8 mouse cellular contexts compared by ENCODE assay signal in genomic region chr5:23850345-23851159, GRCm38 (mm10). TPM values are rescaled to one million over a fixed set of nuclear protein-coding genes. Genes with fewer than 3 reads are reported as not detected.
DNase-seq lines count a peak whose midpoint lies in the region; ATAC-seq and TF ChIP-seq lines count a peak whose summit lies in the region.

No protein-coding gene starts in this region.

- peak overlapping the region; percentile 89 for H3K9ac ChIP-seq in MEL (ENCODE audit: control insufficient read depth, low read depth, low read length, poor library complexity, severe bottlenecking)
- peak overlapping the region; percentile 91 for H3K9ac ChIP-seq in lung, embryonic 15.5 days

- peak; percentile 96 for DNase-seq in MEL (ENCODE audit: low read depth, low spot score)
- peak; percentile 90 for DNase-seq in cerebellum, adult 8-10 months
- DNase-seq in forelimb bud, embryonic 11.5 days (ENCODE audit: low read depth, low spot score) = peak; percentile 86
- peak; percentile 77 for DNase-seq in layer of hippocampus, adult 9-10 months (ENCODE audit: low spot score)
- DNase-seq in thymus, adult 18-20 months = peak; percentile 78 to 81

- peak; percentile 50 to 66 (median 59); a peak in 5 of 6 replicates for TF ChIP-seq CTCF in MEL (IDR thresholded peaks at IDR 0.05 in 2 of 3, conservative IDR thresholded peaks at IDR 0.05 in 1 of 3; ENCODE audit: control insufficient read depth in 1 of 3, insufficient read depth in 1 of 3, low read depth in 2 of 3, low read length in 3 of 3, poor library complexity in 1 of 3, severe bottlenecking in 1 of 3)
- peak; percentile 69 for TF ChIP-seq CTCF in olfactory bulb, adult 2 months (IDR thresholded peaks at IDR 0.05; ENCODE audit: insufficient read depth, low read depth, low read length)

- peaks cover 10% of the 10 kb centered on the region for H3K79me2 ChIP-seq in MEL (ENCODE audit: control insufficient read depth, insufficient read depth, low read length, poor library complexity)

- H3K4me3 ChIP-seq in MEL (ENCODE audit: control insufficient read depth in 1 of 2, insufficient read depth in 1 of 2, low read depth in 2 of 2, low read length in 2 of 2) = peak overlapping the region; percentile 69 to 85
- H3K4me3 ChIP-seq in lung, embryonic 15.5 days = peak overlapping the region; percentile 97
- H3K4me3 ChIP-seq in olfactory bulb, adult 2 months (ENCODE audit: insufficient read depth, low read depth, low read length) = peak overlapping the region; percentile 95

- H3K36me3 ChIP-seq in MEL (ENCODE audit: control insufficient read depth in 1 of 2, insufficient read depth in 2 of 2, low read length in 2 of 2) = peaks cover 6 to 9% of the 10 kb centered on the region in 2 experiments
- H3K36me3 ChIP-seq in lung, embryonic 15.5 days = peaks cover 35% of the 10 kb centered on the region

- H3K4me2 ChIP-seq in lung, embryonic 15.5 days = peak overlapping the region; percentile 74

- TF ChIP-seq EP300 in MEL (IDR thresholded peaks at IDR 0.05; ENCODE audit: low read depth in 1 of 2, low read length in 2 of 2) = no peak

- under 1% methylated on average over 61 of the region's 61 CpGs for WGBS in lung, embryonic 15.5 days
- WGBS in olfactory bulb, adult 2 months = under 1% methylated on average over 61 of the region's 61 CpGs

- TF ChIP-seq RAD21 in MEL (IDR thresholded peaks at IDR 0.05; ENCODE audit: low read depth, low read length) = no peak; the same call in 1 of the 2 replicates

- peak; percentile 57 to 80; a peak in 3 of 4 replicates for TF ChIP-seq POLR2A in MEL (IDR thresholded peaks at IDR 0.05; ENCODE audit: control insufficient read depth in 1 of 2, insufficient read depth in 1 of 2, low read depth in 1 of 2, low read length in 2 of 2, poor library complexity in 1 of 2)
- peak; percentile 35; the same call in 1 of the 2 replicates for TF ChIP-seq POLR2A in olfactory bulb, adult 2 months (IDR thresholded peaks at IDR 0.05; ENCODE audit: insufficient read depth, low read depth, low read length)

- no peaks in the 10 kb centered on the region for H3K27me3 ChIP-seq in MEL (ENCODE audit: control insufficient read depth in 1 of 2, insufficient read depth in 2 of 2, low read length in 2 of 2)
- H3K27me3 ChIP-seq in lung, embryonic 15.5 days = no peaks in the 10 kb centered on the region

- H3K27ac ChIP-seq in MEL (ENCODE audit: control insufficient read depth, low read depth, low read length) = peak overlapping the region; percentile 81
- peak overlapping the region; percentile 76 for H3K27ac ChIP-seq in lung, embryonic 15.5 days
- H3K27ac ChIP-seq in olfactory bulb, adult 2 months (ENCODE audit: insufficient read depth, low read depth, low read length) = peak overlapping the region; percentile 72

- peaks cover 0 to 3% of the 10 kb centered on the region in 2 experiments; a peak in 1 of 4 replicates for H3K4me1 ChIP-seq in MEL (ENCODE audit: control insufficient read depth in 1 of 2, insufficient read depth in 2 of 2, low read length in 2 of 2)
- peaks cover 13% of the 10 kb centered on the region for H3K4me1 ChIP-seq in lung, embryonic 15.5 days
- H3K4me1 ChIP-seq in olfactory bulb, adult 2 months (ENCODE audit: control insufficient read depth, insufficient read depth, low read length) = no peaks in the 10 kb centered on the region

- peak; percentile 98 for ATAC-seq in hematopoietic stem cell, adult 5-6 weeks (replicated peaks in 1 of 2; ENCODE audit: insufficient read depth in 1 of 2, low FRiP score in 2 of 2, low TSS enrichment in 1 of 2, low read depth in 1 of 2, poor library complexity in 2 of 2, severe bottlenecking in 2 of 2)
- peak; percentile 98 for ATAC-seq in lung, embryonic 15.5 days (ENCODE audit: borderline replicate concordance, extremely low read depth, low FRiP score, low TSS enrichment)

- H3K9me3 ChIP-seq in MEL (replicated peaks; ENCODE audit: insufficient read depth, low read length) = no peaks in the 10 kb centered on the region
- H3K9me3 ChIP-seq in lung, embryonic 15.5 days = no peaks in the 10 kb centered on the region

TF ChIP-seq in MEL, 35 proteins besides CTCF, POLR2A, EP300 and RAD21:
- peak; percentile 49; the same call in 1 of the 2 replicates for TF ChIP-seq BHLHE40 (IDR thresholded peaks at IDR 0.05; ENCODE audit: borderline replicate concordance, low read depth, low read length)
- TF ChIP-seq CHD1 (IDR thresholded peaks at IDR 0.05; ENCODE audit: low read depth, low read length) = no peak
- no peak for TF ChIP-seq KAT2A (conservative IDR thresholded peaks at IDR 0.05; ENCODE audit: low read depth, low read length)
- no peak for TF ChIP-seq ETS1 (IDR thresholded peaks at IDR 0.05; ENCODE audit: low read depth, low read length)
- peak; percentile 64; the same call in 1 of the 2 replicates for TF ChIP-seq MAZ (IDR thresholded peaks at IDR 0.05; ENCODE audit: low read depth, low read length)
- no peak for TF ChIP-seq GATA1 (IDR thresholded peaks at IDR 0.05; ENCODE audit: low read depth, low read length)
- no peak for TF ChIP-seq MEF2A (IDR thresholded peaks at IDR 0.05; ENCODE audit: extremely low read depth, insufficient replicate concordance, low read depth, low read length, poor library complexity, severe bottlenecking)
- no peak for TF ChIP-seq MAFK (IDR thresholded peaks at IDR 0.05; ENCODE audit: borderline replicate concordance, low read depth, low read length)
- no peak for TF ChIP-seq UBTF (IDR thresholded peaks at IDR 0.05; ENCODE audit: borderline replicate concordance, insufficient read depth, low read depth, low read length)
- TF ChIP-seq USF1 (IDR thresholded peaks at IDR 0.05; ENCODE audit: low read depth, low read length) = 0 out of 2 replicates have a peak, but pooled peaks have one; percentile 24
- TF ChIP-seq HCFC1 (IDR thresholded peaks at IDR 0.05; ENCODE audit: low read depth, low read length) = peak; percentile 77
- peak; percentile 63; the same call in 1 of the 2 replicates for TF ChIP-seq ZMIZ1 (IDR thresholded peaks at IDR 0.05; ENCODE audit: low read depth, low read length)
- peak; percentile 29; the same call in 1 of the 2 replicates for TF ChIP-seq E2F4 (IDR thresholded peaks at IDR 0.05; ENCODE audit: borderline replicate concordance, low read depth, low read length)
- TF ChIP-seq CHD2 (IDR thresholded peaks at IDR 0.05; ENCODE audit: low read length) = no peak
- TF ChIP-seq USF2 (IDR thresholded peaks at IDR 0.05; ENCODE audit: borderline replicate concordance in 1 of 2, insufficient read depth in 1 of 2, low read depth in 1 of 2, low read length in 2 of 2) = no peak
- peak; percentile 91 for TF ChIP-seq MXI1 (IDR thresholded peaks at IDR 0.05; ENCODE audit: low read depth, low read length)
- TF ChIP-seq POLR2AphosphoS5 (IDR thresholded peaks at IDR 0.05; ENCODE audit: borderline replicate concordance, low read depth, low read length) = no peak
- no peak for TF ChIP-seq ZC3H11A (IDR thresholded peaks at IDR 0.05; ENCODE audit: low read depth, low read length)
- no peak for TF ChIP-seq GABPA (IDR thresholded peaks at IDR 0.05; ENCODE audit: low read depth, low read length)
- no peak for TF ChIP-seq ZNF384 (IDR thresholded peaks at IDR 0.05; ENCODE audit: low read depth, low read length)
- TF ChIP-seq ELF1 (IDR thresholded peaks at IDR 0.05; ENCODE audit: low read depth, low read length) = peak; percentile 59; the same call in 1 of the 2 replicates
- TF ChIP-seq TCF12 (IDR thresholded peaks at IDR 0.05; ENCODE audit: low read depth, low read length) = 0 out of 2 replicates have a peak, but pooled peaks have one; percentile 23
- TF ChIP-seq MYC (IDR thresholded peaks at IDR 0.05; ENCODE audit: low read depth, low read length) = peak; percentile 94
- TF ChIP-seq MYB (IDR thresholded peaks at IDR 0.05; ENCODE audit: low read depth, low read length) = no peak
- no peak for TF ChIP-seq TAL1 (IDR thresholded peaks at IDR 0.05; ENCODE audit: low read length)
- peak; percentile 83 for TF ChIP-seq NELFE (IDR thresholded peaks at IDR 0.05; ENCODE audit: low read depth, low read length)
- no peak for TF ChIP-seq ZKSCAN1 (IDR thresholded peaks at IDR 0.05; ENCODE audit: low read depth, low read length)
- TF ChIP-seq SMC3 (IDR thresholded peaks at IDR 0.05; ENCODE audit: low read depth, low read length) = no peak
- no peak for TF ChIP-seq JUND (IDR thresholded peaks at IDR 0.05; ENCODE audit: low read depth, low read length)
- peak; percentile 36; the same call in 1 of the 2 replicates for TF ChIP-seq NRF1 (IDR thresholded peaks at IDR 0.05; ENCODE audit: insufficient read depth, low read depth, low read length, poor library complexity, severe bottlenecking)
- peak; percentile 12; the same call in 1 of the 2 replicates for TF ChIP-seq RCOR1 (IDR thresholded peaks at IDR 0.05; ENCODE audit: low read depth, low read length)
- peak; percentile 84 for TF ChIP-seq MAX (IDR thresholded peaks at IDR 0.05; ENCODE audit: low read length)
- peak; percentile 64; the same call in 1 of the 2 replicates for TF ChIP-seq POLR2AphosphoS2 (IDR thresholded peaks at IDR 0.05; ENCODE audit: low read length)
- peak; percentile 69 for TF ChIP-seq SIN3A (IDR thresholded peaks at IDR 0.05; ENCODE audit: low read length)
- TF ChIP-seq TBP (IDR thresholded peaks at IDR 0.05; ENCODE audit: low read depth, low read length) = peak; percentile 79; the same call in 1 of the 2 replicates
TF ChIP-seq in MEL: peak in this region for 17.

RNA-seq across cellular contexts. Expression of gene Tomm7, which starts 6.6 kb away (rescaled TPM):
- total RNA-seq in MEL (2012; rRNA removed) = 239 and 264 TPM in 2 replicates
- polyA plus RNA-seq in MEL (2012; ENCODE audit: insufficient read depth in 1 of 2, insufficient read length in 2 of 2, low read depth in 1 of 2, low replicate concordance in 2 of 2, missing spikeins in 1 of 2) = 100 to 1,000 TPM in 1 of 2 experiments, not detected in 1; 194 TPM
- 218 and 225 TPM in 2 replicates for total RNA-seq in hematopoietic stem cell, adult 5-6 weeks (2017)
- 102 and 108 TPM in 2 replicates for polyA plus RNA-seq in lung, embryonic 15.5 days (2015; fragmentation: Nextera tagmentation; extraction: Ambion mirVana)
- not detected in 2 replicates for polyA plus RNA-seq in olfactory bulb, adult 2 months (2012; ENCODE audit: insufficient read depth, insufficient read length, low replicate concordance, missing spikeins)

Comparison
In these comparisons a context has a peak if more than half of its experiments do, and no peak if none do; other contexts are left out.
1. Peak in every context shown above with its lines: DNase-seq, ATAC-seq, H3K4me3 ChIP-seq and H3K27ac ChIP-seq.